Mouse (Mus musculus) T-helper 2 cell (primary cell): ENCODE data around the gene Gm3043.
"Not testable (repeated sequence)": the region's sequence is repeated elsewhere in the genome, so short reads cannot be mapped to it uniquely, and the experiment has no call there.

Experiments used
- in situ Hi-C: fragments of 300-600 bp; cut with MboI, MseI; formaldehyde crosslinking; loops from one replicate; pipeline ENCODE4 v1.15.1; 2025; ENCODE audit warnings: high pct_unique_total_duplicates

The Gm3043 gene

DNA sequence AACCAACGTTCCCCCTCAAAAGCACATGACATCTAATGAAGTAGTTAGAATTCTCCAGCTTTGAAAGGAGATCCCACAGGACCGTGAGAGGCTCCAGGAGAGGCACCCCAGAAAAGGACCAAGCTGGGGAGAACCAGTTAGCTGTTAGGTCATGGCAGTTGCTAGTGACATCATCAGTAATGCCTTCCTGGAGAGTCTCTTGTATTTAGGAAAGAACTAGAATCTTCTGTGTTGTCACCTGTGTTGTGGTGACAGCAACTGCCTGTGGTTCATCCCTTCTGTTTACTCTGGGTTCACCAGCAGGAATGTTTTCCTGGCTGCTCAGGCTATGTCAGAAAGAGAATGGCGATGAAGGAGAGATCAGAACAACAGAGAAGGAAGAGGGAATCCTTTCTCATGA is at the start of gene Gm3043:
Gene Gm3043 (plus strand): TSS at position 301 of the 400 bp plus-strand sequence.
- in situ Hi-C loops, result not testable (repeated sequence)

DNA sequence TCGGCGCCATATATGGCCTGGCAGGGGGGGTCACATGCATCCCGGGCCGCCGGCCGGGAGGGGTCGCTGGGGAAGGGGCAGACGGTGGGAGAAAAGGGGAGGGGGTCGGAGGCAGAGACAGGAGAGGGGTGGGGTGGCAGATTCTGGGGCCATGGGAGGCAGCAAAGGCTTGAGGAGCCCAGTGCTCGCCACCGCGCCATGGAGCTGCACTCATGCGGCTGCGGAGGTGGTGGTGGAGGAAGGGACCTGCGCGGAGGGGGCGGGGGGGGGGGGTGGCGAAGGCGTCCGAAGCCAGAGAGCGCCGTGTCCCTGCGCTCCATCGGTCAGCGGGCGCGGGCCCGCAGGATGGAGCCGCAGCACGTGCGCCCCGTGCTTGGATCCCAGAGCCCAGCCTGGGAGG is 36.9 kb upstream of the Gm3043 start, which contains the start of gene Gm3020:
Gene Gm3020 (plus strand): TSS at position 301 of the 400 bp plus-strand sequence.
- in situ Hi-C loops, result loop anchor here (25.0 kb wide), 1 partner anchor 239 kb away; the partner anchor contains the start of gene Gm10409
